Mouse (Mus musculus) thymus, postnatal 36 days (tissue): ENCODE measurements around the gene Bcas3.

Experiments used
- DNase-seq, 2 experiments: peaks; one replicate each; pipeline ENCODE4 v3.0.0; 2022; ENCODE audit warnings: mixed read lengths in 2 of 2

The Bcas3 gene

GRCm38 (mm10) chr11:85834386-85834931, 481.5 kb downstream of the Bcas3 start:
- DNase-seq, result no peak

GRCm38 (mm10) chr11:85835001-85835752, 482.2 kb downstream of the Bcas3 start:
- DNase-seq, result no peak

GRCm38 (mm10) chr11:85835753-85836522, 483.0 kb downstream of the Bcas3 start:
- DNase-seq, result no peak

- no peak for DNase-seq
Observed at GRCm38 (mm10) chr11:85836523-85837290, 483.7 kb downstream of the Bcas3 start.

- DNase-seq, result no peak
Observed at GRCm38 (mm10) chr11:85837291-85837647, 484.3 kb downstream of the Bcas3 start.

- DNase-seq, result no peak
Observed at GRCm38 (mm10) chr11:85837648-85838423, 484.9 kb downstream of the Bcas3 start.

GRCm38 (mm10) chr11:85838424-85839257, 485.7 kb downstream of the Bcas3 start:
- DNase-seq, result no peak

GRCm38 (mm10) chr11:85839258-85840030, 486.5 kb downstream of the Bcas3 start:
- DNase-seq, result no peak

- no peak for DNase-seq
Observed at GRCm38 (mm10) chr11:85840031-85840802, 487.2 kb downstream of the Bcas3 start.

GRCm38 (mm10) chr11:85840803-85841145, 487.8 kb downstream of the Bcas3 start:
- no peak for DNase-seq

GRCm38 (mm10) chr11:85841211-85841681, 488.3 kb downstream of the Bcas3 start:
- no peak for DNase-seq

- peak; percentile 62 to 65 for DNase-seq
Observed at GRCm38 (mm10) chr11:85841980-85842379, 489.0 kb downstream of the Bcas3 start.

- DNase-seq, result no peak
Observed at GRCm38 (mm10) chr11:85842596-85843346, 489.8 kb downstream of the Bcas3 start.

GRCm38 (mm10) chr11:85843347-85843692, 490.4 kb downstream of the Bcas3 start:
- DNase-seq, result peak; percentile 53 to 57

GRCm38 (mm10) chr11:85844144-85844965, 491.4 kb downstream of the Bcas3 start:
- DNase-seq, result peak; percentile 71

GRCm38 (mm10) chr11:85844971-85845370, 492.0 kb downstream of the Bcas3 start:
- DNase-seq, result no peak

GRCm38 (mm10) chr11:85845921-85846320, 493.0 kb downstream of the Bcas3 start:
- no peak for DNase-seq

- DNase-seq, result no peak
Observed at GRCm38 (mm10) chr11:85846509-85846908, 493.5 kb downstream of the Bcas3 start.
